Mouse (Mus musculus) T-cell, adult 2 months (primary cell): ENCODE results near the gene Mesp1.
"Not testable (repeated sequence)": the region's sequence is repeated elsewhere in the genome, so short reads cannot be mapped to it uniquely, and the experiment has no call there.

Experiments used
- DNase-seq: peaks from one replicate; pipeline ENCODE4 v3.0.0; 2022; ENCODE audit warnings: low spot score

Gene Mesp1

GRCm38 (mm10) chr7:79789812-79790211 lies 3.8 kb downstream of the Mesp1 start:
- not testable (repeated sequence) for DNase-seq

DNA sequence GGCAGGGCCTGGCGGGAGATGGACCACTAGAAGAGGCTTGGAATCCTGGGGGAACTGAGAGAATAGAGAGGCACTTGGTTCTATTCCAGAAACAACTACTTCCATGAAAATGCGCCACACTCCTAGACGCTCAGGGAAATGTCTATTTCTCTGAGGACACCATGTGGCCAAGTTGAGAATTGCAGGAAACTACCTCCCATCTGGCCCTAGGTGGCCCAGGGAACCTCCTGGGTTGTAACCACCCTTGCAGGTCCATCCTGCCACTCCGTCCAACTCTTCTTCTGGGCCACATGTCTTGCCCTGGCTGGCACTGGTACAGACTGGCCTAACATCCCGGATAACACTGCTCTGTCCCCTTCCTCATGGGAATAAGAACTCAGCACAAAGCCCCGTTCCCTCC lies 7.3 kb downstream of the Mesp1 start:
- peak; percentile 15 for DNase-seq

GRCm38 (mm10) chr7:79782516-79782855 lies 11.1 kb downstream of the Mesp1 start:
- no peak for DNase-seq

DNA sequence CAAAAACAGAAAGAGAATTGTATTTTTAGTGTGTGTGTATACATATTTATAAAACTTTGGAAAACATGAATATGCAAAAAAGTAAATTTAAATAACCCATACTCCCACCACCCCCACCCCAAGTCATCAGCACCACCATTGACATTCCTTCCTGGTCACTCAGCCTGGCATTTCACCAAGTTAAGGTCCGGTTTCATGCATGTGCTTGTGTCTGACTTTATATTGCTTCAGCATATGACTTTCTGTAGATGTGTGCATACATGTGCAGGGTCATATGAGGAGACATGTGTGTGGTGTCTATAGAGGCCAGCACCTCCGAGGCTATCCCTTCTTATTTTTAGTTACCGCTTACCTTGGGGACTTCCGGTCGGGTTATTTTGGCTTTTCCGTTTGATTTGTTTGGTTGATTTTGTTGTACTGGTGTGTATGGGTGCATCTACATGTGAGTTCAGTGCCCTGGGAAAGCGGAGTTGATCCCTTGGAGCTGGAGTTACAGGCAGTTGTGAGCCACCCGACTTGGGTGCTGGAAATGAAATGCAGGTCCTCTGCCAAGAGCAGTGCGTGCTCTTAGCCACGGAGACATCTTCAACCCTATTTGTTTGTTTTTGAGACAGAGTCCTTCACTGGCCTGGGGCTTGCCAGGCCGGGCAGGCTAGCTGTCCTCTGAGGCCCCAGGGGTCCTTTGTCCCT lies 11.6 kb downstream of the Mesp1 start:
- no peak for DNase-seq

GRCm38 (mm10) chr7:79780647-79781626 lies 12.7 kb downstream of the Mesp1 start:
- DNase-seq: peak; percentile 48

DNA sequence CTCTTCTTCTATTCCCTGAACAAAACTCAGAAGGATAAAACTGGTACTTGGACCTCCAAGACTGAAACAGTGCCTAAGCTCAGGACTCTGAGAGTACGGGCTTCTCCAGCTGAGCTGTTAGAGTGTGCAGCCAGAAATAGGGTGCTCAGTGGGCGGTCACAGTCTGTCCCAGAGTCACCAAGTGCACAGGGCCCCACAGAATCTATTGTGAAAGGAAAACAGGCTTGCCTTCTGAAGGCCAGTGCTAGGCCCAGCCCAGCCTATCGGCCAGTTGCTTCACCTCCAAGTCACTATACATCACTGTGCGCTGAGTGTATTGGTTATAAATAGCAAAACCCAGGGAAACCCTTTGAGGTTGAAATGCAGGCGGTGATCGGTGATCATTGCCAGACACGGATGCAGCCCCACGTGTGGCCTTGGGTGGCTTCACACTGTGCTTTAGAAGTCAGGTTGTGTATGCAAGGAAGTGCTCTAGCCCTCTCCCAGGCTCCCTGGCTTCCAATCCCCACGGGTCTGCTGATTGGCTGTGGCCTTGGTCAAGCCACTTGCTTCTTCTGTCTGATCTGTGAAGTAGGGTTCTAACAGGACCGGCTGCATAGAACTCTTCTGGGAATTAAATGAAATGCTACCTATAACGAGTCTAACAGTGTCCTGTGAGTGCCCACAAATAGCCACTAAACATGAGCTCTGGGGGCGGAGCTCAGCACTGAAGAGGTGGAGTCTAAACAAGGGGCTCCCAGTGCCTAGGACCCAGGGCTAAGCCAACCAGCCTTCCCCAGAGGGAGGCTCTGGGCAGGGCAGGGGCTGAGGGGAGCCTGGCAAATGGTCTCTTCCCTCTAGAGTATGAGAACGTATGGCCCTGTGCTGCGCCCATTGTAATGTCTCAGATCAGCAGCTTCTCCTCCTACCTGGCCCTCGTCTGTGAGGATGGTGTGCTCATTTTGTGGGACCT lies 21.8 kb downstream of the Mesp1 start:
- DNase-seq: no peak

GRCm38 (mm10) chr7:79769664-79770063 lies 23.9 kb downstream of the Mesp1 start:
- no peak for DNase-seq

- DNase-seq: no peak
Observed at GRCm38 (mm10) chr7:79765991-79766390, 27.6 kb downstream of the Mesp1 start.

- DNase-seq: no peak
Observed at GRCm38 (mm10) chr7:79762106-79762505, 31.5 kb downstream of the Mesp1 start.

- DNase-seq: no peak
Observed at GRCm38 (mm10) chr7:79761124-79761876, 32.3 kb downstream of the Mesp1 start.

DNA sequence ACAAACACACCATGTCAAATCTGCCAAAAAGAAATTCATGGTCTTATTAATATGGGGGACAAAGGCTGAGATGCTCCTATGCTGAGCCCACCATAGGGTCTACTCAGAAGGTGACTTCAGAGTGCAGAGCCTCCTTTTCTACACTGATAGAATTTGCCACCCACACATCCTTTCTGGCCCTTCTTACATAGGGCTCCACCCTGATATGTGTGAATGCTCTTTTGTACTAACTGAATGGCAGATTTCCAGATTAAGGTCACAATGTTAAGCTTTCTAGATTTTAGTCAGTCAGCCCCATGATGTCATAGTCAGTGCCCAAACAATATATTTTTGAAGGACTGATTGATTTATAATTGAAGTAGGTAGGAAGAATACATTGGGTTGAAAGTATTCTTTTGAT lies 33.8 kb downstream of the Mesp1 start:
- no peak for DNase-seq

- no peak for DNase-seq
Observed at GRCm38 (mm10) chr7:79758176-79758575, 35.4 kb downstream of the Mesp1 start.

GRCm38 (mm10) chr7:79756334-79756733 lies 37.3 kb downstream of the Mesp1 start:
- no peak for DNase-seq

GRCm38 (mm10) chr7:79749511-79749910 lies 44.1 kb downstream of the Mesp1 start:
- DNase-seq: no peak

- DNase-seq: no peak
Observed at GRCm38 (mm10) chr7:79747659-79748058, 45.9 kb downstream of the Mesp1 start.

GRCm38 (mm10) chr7:79744585-79744984 lies 49.0 kb downstream of the Mesp1 start:
- DNase-seq: no peak

DNA sequence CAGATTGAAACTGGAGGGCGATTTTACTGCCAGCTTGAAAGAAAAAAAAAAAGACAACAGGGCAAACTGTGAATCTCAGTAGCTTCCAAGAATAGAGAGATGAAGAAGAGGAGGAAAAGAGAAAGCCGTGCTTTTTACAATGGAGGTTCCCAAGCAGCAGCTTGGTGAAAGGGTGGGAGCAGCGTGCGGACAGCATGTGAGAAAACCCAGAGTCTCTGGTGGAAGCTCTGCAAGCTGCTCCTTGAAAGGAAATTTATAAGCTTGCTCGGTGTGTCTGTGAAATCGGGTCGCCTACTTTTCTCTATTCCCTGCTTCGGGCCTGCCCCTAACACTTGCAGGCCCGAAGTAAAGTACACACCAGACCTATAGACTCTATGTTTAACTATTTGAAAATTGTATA lies 49.5 kb downstream of the Mesp1 start:
- DNase-seq: no peak

GRCm38 (mm10) chr7:79742659-79743536 lies 50.7 kb downstream of the Mesp1 start, which contains the start of the genes Pex11a and Wdr93:
Pex11a (minus strand) TSS chr7:79743131.
Wdr93 (plus strand) TSS chr7:79743163.
- peak; percentile 84 for DNase-seq

- no peak for DNase-seq
Observed at GRCm38 (mm10) chr7:79742277-79742658, 51.3 kb downstream of the Mesp1 start.
